In the genomic region with DNA sequence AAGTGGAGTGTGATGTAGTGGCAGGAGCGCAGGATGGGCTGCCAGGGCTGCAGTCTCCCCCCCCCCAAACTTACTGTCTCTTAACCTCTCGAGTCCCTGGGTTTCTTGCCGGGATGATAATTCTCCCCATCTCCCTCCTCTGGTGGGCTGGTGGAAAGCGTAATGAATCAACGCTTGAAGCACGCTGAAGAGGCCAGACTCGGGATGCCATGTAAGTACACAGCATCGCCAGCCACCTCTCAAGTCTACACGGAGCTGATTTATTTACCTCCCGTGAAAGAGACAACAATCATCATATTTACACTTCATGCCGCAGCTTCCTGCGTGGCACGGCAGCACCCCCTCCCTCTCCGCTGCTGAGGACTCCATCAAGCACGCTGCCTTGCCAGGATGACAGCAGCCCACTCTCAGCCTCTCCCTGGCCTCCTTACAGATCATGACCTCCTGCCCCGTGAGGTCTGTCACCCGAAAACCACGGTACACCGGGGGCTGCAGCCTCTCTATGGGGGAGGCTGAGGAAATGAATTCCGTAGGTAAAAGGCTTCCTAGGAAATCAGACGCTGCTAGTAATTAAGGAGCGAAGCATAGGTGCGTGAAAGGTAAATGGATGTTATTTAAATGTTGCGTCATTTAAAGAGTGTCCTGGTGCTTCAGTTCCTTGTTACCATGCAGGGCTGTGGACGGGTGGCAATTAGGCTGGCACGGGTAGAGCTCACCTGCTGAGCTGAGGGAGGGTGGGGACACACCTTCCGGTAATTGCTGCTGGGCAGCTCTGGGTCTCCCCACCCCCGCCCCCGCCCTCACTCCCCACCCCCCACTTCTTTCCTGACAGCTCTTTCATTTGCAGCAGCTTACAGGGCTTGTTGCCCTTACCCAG, we compare ENCODE assay signal across 8 mouse cellular contexts.
DNase-seq lines count a peak whose midpoint lies in the region; ATAC-seq and TF ChIP-seq lines count a peak whose summit lies in the region.

No protein-coding gene starts in this region.

- peaks cover 32% of the 10 kb centered on the region for H3K4me1 ChIP-seq in cerebellum, adult 2 months (ENCODE audit: control insufficient read depth, insufficient read depth, low read length)
- peaks cover 21% of the 10 kb centered on the region; the same call in 1 of the 2 replicates for H3K4me1 ChIP-seq in neural tube, embryonic 11.5 days (ENCODE audit: control insufficient read depth, insufficient read depth, low read length)
- peaks cover 18 to 23% of the 10 kb centered on the region in 2 experiments for H3K4me1 ChIP-seq in liver, embryonic 14.5 days (replicated peaks; ENCODE audit: control insufficient read depth in 2 of 2, insufficient read depth in 2 of 2, low read length in 1 of 2)

- no peak overlapping the region for H3K27ac ChIP-seq in cerebellum, adult 2 months (ENCODE audit: insufficient read depth, low read length)
- H3K27ac ChIP-seq in neural tube, embryonic 11.5 days (ENCODE audit: low read depth, low read length) = no peak overlapping the region
- no peak overlapping the region for H3K27ac ChIP-seq in liver, embryonic 14.5 days

- no peak for TF ChIP-seq POLR2A in cerebellum, adult 2 months (IDR thresholded peaks at IDR 0.05; ENCODE audit: borderline replicate concordance, insufficient read depth, low read length)

- H3K4me3 ChIP-seq in cerebellum, adult 2 months (replicated peaks; ENCODE audit: insufficient read depth, low read depth, low read length) = peak overlapping the region; percentile 19
- H3K4me3 ChIP-seq in neural tube, embryonic 11.5 days (ENCODE audit: low read depth, low read length) = no peak overlapping the region
- H3K4me3 ChIP-seq in liver, embryonic 14.5 days (ENCODE audit: insufficient read depth in 1 of 2, low read depth in 2 of 2, low read length in 2 of 2) = no peak overlapping the region; a peak in 1 of 4 replicates

- H3K27me3 ChIP-seq in cerebellum, adult 2 months (ENCODE audit: control insufficient read depth, insufficient read depth, low read length) = no peaks in the 10 kb centered on the region
- peaks cover 23% of the 10 kb centered on the region for H3K27me3 ChIP-seq in neural tube, embryonic 11.5 days (ENCODE audit: control insufficient read depth, insufficient read depth, low read length)
- peaks cover 13% of the 10 kb centered on the region for H3K27me3 ChIP-seq in liver, embryonic 14.5 days (ENCODE audit: control insufficient read depth, insufficient read depth, low read length)

- TF ChIP-seq CTCF in cerebellum, adult 2 months (IDR thresholded peaks at IDR 0.05; ENCODE audit: borderline replicate concordance, insufficient read depth, low read depth, low read length) = no peak
- no peak for TF ChIP-seq CTCF in liver, embryonic 14.5 days (IDR thresholded peaks at IDR 0.05; ENCODE audit: low read depth)

- no peak for TF ChIP-seq EP300 in liver, embryonic 14.5 days (IDR thresholded peaks at IDR 0.05; ENCODE audit: low read depth)

- H3K4me2 ChIP-seq in neural tube, embryonic 11.5 days (ENCODE audit: low read depth) = peak overlapping the region; percentile 11; the same call in 1 of the 2 replicates
- H3K4me2 ChIP-seq in liver, embryonic 14.5 days (ENCODE audit: low read depth) = peak overlapping the region; percentile 57

- no peak overlapping the region for H3K9ac ChIP-seq in neural tube, embryonic 11.5 days (ENCODE audit: low read length)
- H3K9ac ChIP-seq in liver, embryonic 14.5 days (replicated peaks) = no peak overlapping the region

- no peaks in the 10 kb centered on the region for H3K9me3 ChIP-seq in neural tube, embryonic 11.5 days (ENCODE audit: control insufficient read depth, low read length)
- no peaks in the 10 kb centered on the region for H3K9me3 ChIP-seq in liver, embryonic 14.5 days (ENCODE audit: control insufficient read depth, low read length)

- H3K36me3 ChIP-seq in neural tube, embryonic 11.5 days (ENCODE audit: control insufficient read depth, insufficient read depth, low read length) = no peaks in the 10 kb centered on the region
- no peaks in the 10 kb centered on the region for H3K36me3 ChIP-seq in liver, embryonic 14.5 days (replicated peaks; ENCODE audit: control insufficient read depth, insufficient read depth, low read depth)

- DNase-seq in cerebellum, adult 2 months = peak in 1 of 2 experiments; percentile 45
- DNase-seq in neural tube, embryonic 11.5 days (ENCODE audit: low spot score) = no peak
- no peak for DNase-seq in neural tube, embryonic 10.5 days (ENCODE audit: extremely low spot score, low spot score)
- DNase-seq in liver, embryonic 14.5 days (ENCODE audit: low read depth in 3 of 3, low spot score in 3 of 3) = no peak
- peak; percentile 19 for DNase-seq in thymus, postnatal 25 days
- no peak for DNase-seq in adrenal gland, postnatal 4 days (ENCODE audit: low spot score in 2 of 2)
- DNase-seq in left cerebral cortex, adult 9 months (ENCODE audit: low spot score in 2 of 2) = no peak

- WGBS in cerebellum, adult 2 months = 25% methylated on average over 29 of the region's 29 CpGs
- 5% methylated on average over 29 of the region's 29 CpGs for WGBS in neural tube, embryonic 11.5 days
- WGBS in liver, embryonic 14.5 days (ENCODE audit: insufficient replicate concordance) = 27% methylated on average over 29 of the region's 29 CpGs

- ATAC-seq in cerebellum, adult (ENCODE audit: insufficient number of reproducible peaks, low FRiP score, low TSS enrichment) = no peak
- ATAC-seq in neural tube, embryonic 11.5 days (ENCODE audit: insufficient read depth, low FRiP score, low TSS enrichment) = no peak
- no peak for ATAC-seq in liver, embryonic 14.5 days (ENCODE audit: insufficient read depth)
